Mouse (Mus musculus) small intestine, adult 2 months (tissue): ENCODE data around the gene Tmtc1.

ENCODE experiments used
- CTCF ChIP-seq: fragments of 200-500 bp; IDR thresholded peaks from 2 replicates; pipeline ENCODE4 v1.5.1; 2012; ENCODE audit warnings: low read depth, mild to moderate bottlenecking, control low read depth, inconsistent platforms, low read length, moderate library complexity, mixed read lengths; ENCODE audit not compliant: insufficient replicate concordance, insufficient read length; ENCODE audit errors: extremely low read depth
- POLR2A ChIP-seq: fragments of 200-500 bp; IDR thresholded peaks from 2 replicates; pipeline ENCODE4 v1.6.1; 2012; ENCODE audit warnings: low read depth, mild to moderate bottlenecking, control low read depth, inconsistent platforms, low read length, moderate library complexity

GRCm38 (mm10) chr6:148403761-148404160 lies 40.4 kb downstream of the Tmtc1 start:
- TF ChIP-seq CTCF (no peak), POLR2A (no peak)
